Mouse (Mus musculus): ENCODE measurements around the gene Prodh2. TPM values are rescaled to one million over a fixed set of nuclear protein-coding genes. Genes with fewer than 3 reads are reported as not detected.

The Prodh2 gene
- polyA plus RNA-seq, 2 experiments, result 33.8 to 47.9 TPM

GRCm38 (mm10) chr7:30520856-30521255 is 27.4 kb downstream of the Prodh2 start:
- Histone ChIP-seq H3K27ac (no peak overlapping the region), H3K27me3 (ENCODE audit: control insufficient read depth, insufficient read depth, low read length) (no peaks in the 10 kb centered on the region), H3K4me3 (ENCODE audit: insufficient read depth in 1 of 2, low read depth in 2 of 2, low read length in 2 of 2) (no peak overlapping the region), H3K9me3 (ENCODE audit: control insufficient read depth, low read length) (no peaks in the 10 kb centered on the region), H3K4me2 (ENCODE audit: low read depth) (no peak overlapping the region), H3K36me3 (replicated peaks; ENCODE audit: control insufficient read depth, insufficient read depth, low read depth) (no peaks in the 10 kb centered on the region), H3K4me1 (replicated peaks; ENCODE audit: control insufficient read depth in 2 of 2, insufficient read depth in 2 of 2, low read length in 1 of 2) (no peaks in the 10 kb centered on the region), H3K9ac (replicated peaks) (no peak overlapping the region)
- no peak for DNase-seq (ENCODE audit: low read depth in 3 of 3, low spot score in 3 of 3)
- WGBS (ENCODE audit: insufficient replicate concordance), result 64% methylated on average over 5 of the region's 5 CpGs
- no peak for ATAC-seq (ENCODE audit: insufficient read depth)
- TF ChIP-seq EP300 (IDR thresholded peaks at IDR 0.05; ENCODE audit: low read depth), result no peak
- TF ChIP-seq CTCF (IDR thresholded peaks at IDR 0.05; ENCODE audit: low read depth), result no peak

DNA sequence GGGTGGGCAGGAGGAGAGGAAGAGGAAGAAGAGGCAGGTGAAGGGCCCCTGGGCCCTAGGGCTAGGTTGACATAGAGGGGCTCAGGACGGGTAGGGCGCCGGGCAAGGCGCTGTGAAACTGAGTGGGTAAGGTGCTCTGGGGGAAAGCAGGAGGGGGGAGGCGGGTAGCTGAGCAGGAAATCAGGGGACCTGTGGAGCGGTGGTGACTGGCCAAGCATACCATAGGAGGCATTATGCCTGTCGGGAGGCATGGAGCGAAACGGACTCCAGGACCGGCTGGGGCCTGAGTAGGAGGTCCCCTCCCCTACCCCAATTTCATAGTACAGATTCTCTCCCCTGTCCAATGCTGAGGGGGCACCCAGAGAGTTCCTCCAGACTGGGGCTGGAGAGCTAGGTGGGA is 29.4 kb downstream of the Prodh2 start:
- DNase-seq (ENCODE audit: low read depth in 3 of 3, low spot score in 3 of 3) (no peak), ATAC-seq (ENCODE audit: insufficient read depth) (no peak)
- TF ChIP-seq CTCF (IDR thresholded peaks at IDR 0.05; ENCODE audit: low read depth) (no peak), EP300 (IDR thresholded peaks at IDR 0.05; ENCODE audit: low read depth) (no peak)
- Histone ChIP-seq H3K9me3 (ENCODE audit: control insufficient read depth, low read length) (no peaks in the 10 kb centered on the region), H3K9ac (replicated peaks) (no peak overlapping the region), H3K27me3 (ENCODE audit: control insufficient read depth, insufficient read depth, low read length) (no peaks in the 10 kb centered on the region), H3K4me1 (replicated peaks; ENCODE audit: control insufficient read depth in 2 of 2, insufficient read depth in 2 of 2, low read length in 1 of 2) (no peaks in the 10 kb centered on the region), H3K27ac (no peak overlapping the region), H3K36me3 (replicated peaks; ENCODE audit: control insufficient read depth, insufficient read depth, low read depth) (no peaks in the 10 kb centered on the region), H3K4me3 (ENCODE audit: insufficient read depth in 1 of 2, low read depth in 2 of 2, low read length in 2 of 2) (no peak overlapping the region), H3K4me2 (ENCODE audit: low read depth) (no peak overlapping the region)
- 78% methylated on average over 10 of the region's 10 CpGs for WGBS (ENCODE audit: insufficient replicate concordance)

DNA sequence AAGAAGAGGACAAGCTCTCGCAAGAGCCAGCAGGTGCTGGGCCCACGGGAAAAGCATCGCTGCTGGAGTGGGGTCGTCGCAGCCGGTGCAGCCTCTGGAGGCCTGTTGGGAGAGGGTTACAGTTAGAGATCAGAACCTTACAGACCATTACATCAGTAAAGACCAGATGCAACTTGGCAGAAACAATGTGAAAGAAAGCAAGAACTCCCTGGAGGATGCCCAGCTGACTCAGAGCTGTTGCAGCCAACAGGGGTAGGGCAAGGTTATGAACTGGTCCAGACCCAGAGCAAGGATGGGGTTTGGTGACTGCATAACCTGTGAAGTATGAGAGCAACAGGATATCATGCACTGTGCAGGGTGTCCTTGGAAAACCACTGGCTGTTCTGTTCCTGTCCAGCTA is 31.1 kb downstream of the Prodh2 start:
- no peak overlapping the region for H3K9ac ChIP-seq (replicated peaks)
- TF ChIP-seq EP300 (IDR thresholded peaks at IDR 0.05; ENCODE audit: low read depth), result no peak
- TF ChIP-seq CTCF (IDR thresholded peaks at IDR 0.05; ENCODE audit: low read depth), result no peak
- H3K4me2 ChIP-seq (ENCODE audit: low read depth), result no peak overlapping the region
- 74% methylated on average over 6 of the region's 6 CpGs for WGBS (ENCODE audit: insufficient replicate concordance)
- no peak overlapping the region for H3K4me3 ChIP-seq (ENCODE audit: insufficient read depth in 1 of 2, low read depth in 2 of 2, low read length in 2 of 2)
- ATAC-seq (ENCODE audit: insufficient read depth) (no peak), DNase-seq (ENCODE audit: low read depth in 3 of 3, low spot score in 3 of 3) (no peak)
- no peaks in the 10 kb centered on the region for H3K27me3 ChIP-seq (ENCODE audit: control insufficient read depth, insufficient read depth, low read length)
- H3K4me1 ChIP-seq (replicated peaks; ENCODE audit: control insufficient read depth in 2 of 2, insufficient read depth in 2 of 2, low read length in 1 of 2), result no peaks in the 10 kb centered on the region
- H3K27ac ChIP-seq, result no peak overlapping the region
- H3K36me3 ChIP-seq (replicated peaks; ENCODE audit: control insufficient read depth, insufficient read depth, low read depth), result peaks cover 3% of the 10 kb centered on the region; the same call in 1 of the 2 replicates
- no peaks in the 10 kb centered on the region for H3K9me3 ChIP-seq (ENCODE audit: control insufficient read depth, low read length)

GRCm38 (mm10) chr7:30525954-30526353 is 32.5 kb downstream of the Prodh2 start:
- Histone ChIP-seq H3K27ac (no peak overlapping the region), H3K9ac (replicated peaks) (no peak overlapping the region), H3K4me2 (ENCODE audit: low read depth) (no peak overlapping the region), H3K9me3 (ENCODE audit: control insufficient read depth, low read length) (no peaks in the 10 kb centered on the region), H3K4me1 (replicated peaks; ENCODE audit: control insufficient read depth in 2 of 2, insufficient read depth in 2 of 2, low read length in 1 of 2) (no peaks in the 10 kb centered on the region), H3K4me3 (ENCODE audit: insufficient read depth in 1 of 2, low read depth in 2 of 2, low read length in 2 of 2) (no peak overlapping the region), H3K36me3 (replicated peaks; ENCODE audit: control insufficient read depth, insufficient read depth, low read depth) (peaks cover 7% of the 10 kb centered on the region), H3K27me3 (ENCODE audit: control insufficient read depth, insufficient read depth, low read length) (no peaks in the 10 kb centered on the region)
- 52% methylated on average over 10 of the region's 10 CpGs for WGBS (ENCODE audit: insufficient replicate concordance)
- no peak for TF ChIP-seq CTCF (IDR thresholded peaks at IDR 0.05; ENCODE audit: low read depth)
- no peak for TF ChIP-seq EP300 (IDR thresholded peaks at IDR 0.05; ENCODE audit: low read depth)
- ATAC-seq (ENCODE audit: insufficient read depth) (no peak), DNase-seq (ENCODE audit: low read depth in 3 of 3, low spot score in 3 of 3) (no peak)

GRCm38 (mm10) chr7:30526399-30526798 is 33.0 kb downstream of the Prodh2 start:
- Histone ChIP-seq H3K9me3 (ENCODE audit: control insufficient read depth, low read length) (no peaks in the 10 kb centered on the region), H3K27ac (no peak overlapping the region), H3K36me3 (replicated peaks; ENCODE audit: control insufficient read depth, insufficient read depth, low read depth) (peaks cover 7% of the 10 kb centered on the region), H3K9ac (replicated peaks) (no peak overlapping the region), H3K4me2 (ENCODE audit: low read depth) (no peak overlapping the region), H3K4me3 (ENCODE audit: insufficient read depth in 1 of 2, low read depth in 2 of 2, low read length in 2 of 2) (no peak overlapping the region), H3K27me3 (ENCODE audit: control insufficient read depth, insufficient read depth, low read length) (no peaks in the 10 kb centered on the region), H3K4me1 (replicated peaks; ENCODE audit: control insufficient read depth in 2 of 2, insufficient read depth in 2 of 2, low read length in 1 of 2) (no peaks in the 10 kb centered on the region)
- WGBS (ENCODE audit: insufficient replicate concordance), result 61% methylated on average over 17 of the region's 17 CpGs
- DNase-seq (ENCODE audit: low read depth in 3 of 3, low spot score in 3 of 3) (no peak), ATAC-seq (ENCODE audit: insufficient read depth) (no peak)
- TF ChIP-seq EP300 (IDR thresholded peaks at IDR 0.05; ENCODE audit: low read depth), result no peak
- no peak for TF ChIP-seq CTCF (IDR thresholded peaks at IDR 0.05; ENCODE audit: low read depth)
